8 mouse cellular contexts compared by ENCODE assay signal in genomic region chr8:110720685-110721598, GRCm38 (mm10). TPM values are rescaled to one million over a fixed set of nuclear protein-coding genes. Genes with fewer than 3 reads are reported as not detected.
DNase-seq lines count a peak whose midpoint lies in the region; ATAC-seq and TF ChIP-seq lines count a peak whose summit lies in the region.

Gene Mtss1l (plus strand): TSS chr8:110721476.

- H3K27ac ChIP-seq in intestine, postnatal 0 days (ENCODE audit: low read depth, low read length): peak within 1 kb of the TSS; percentile 71
- H3K27ac ChIP-seq in limb, embryonic 12.5 days: peak within 1 kb of the TSS; percentile 92
- H3K27ac ChIP-seq in midbrain, embryonic 16.5 days (ENCODE audit: low read length): peak within 1 kb of the TSS; percentile 97

- H3K36me3 ChIP-seq in erythroblast, embryonic 14.5 days (ENCODE audit: control insufficient read depth): peaks cover 3% of the 10 kb centered on the region; the same call in 1 of the 2 replicates
- H3K36me3 ChIP-seq in intestine, postnatal 0 days (ENCODE audit: control insufficient read depth, insufficient read depth): no peaks in the 10 kb centered on the region; the same call in 1 of the 2 replicates
- peaks cover 24% of the 10 kb centered on the region for H3K36me3 ChIP-seq in limb, embryonic 12.5 days
- H3K36me3 ChIP-seq in midbrain, embryonic 16.5 days (ENCODE audit: control insufficient read depth, insufficient read depth, low read length): peaks cover under 1% of the 10 kb centered on the region; the same call in 1 of the 2 replicates

- TF ChIP-seq CTCF in intestine, postnatal 0 days (IDR thresholded peaks at IDR 0.05; ENCODE audit: low read depth): no peak

- no peaks in the 10 kb centered on the region for H3K9me3 ChIP-seq in erythroblast, embryonic 14.5 days (ENCODE audit: control insufficient read depth, low read length)
- H3K9me3 ChIP-seq in intestine, postnatal 0 days (ENCODE audit: control insufficient read depth): no peaks in the 10 kb centered on the region
- H3K9me3 ChIP-seq in limb, embryonic 12.5 days: no peaks in the 10 kb centered on the region
- H3K9me3 ChIP-seq in midbrain, embryonic 16.5 days (replicated peaks; ENCODE audit: control insufficient read depth, low read length, poor library complexity, severe bottlenecking): no peaks in the 10 kb centered on the region

- H3K27me3 ChIP-seq in erythroblast, embryonic 14.5 days (ENCODE audit: control insufficient read depth): peaks cover 51% of the 10 kb centered on the region
- no peaks in the 10 kb centered on the region for H3K27me3 ChIP-seq in intestine, postnatal 0 days (replicated peaks; ENCODE audit: control insufficient read depth, insufficient read depth, low read length)
- H3K27me3 ChIP-seq in limb, embryonic 12.5 days: no peaks in the 10 kb centered on the region
- H3K27me3 ChIP-seq in midbrain, embryonic 16.5 days (ENCODE audit: control insufficient read depth, insufficient read depth, low read depth, low read length): no peaks in the 10 kb centered on the region

- no peaks in the 10 kb centered on the region; the same call in 1 of the 2 replicates for H3K4me1 ChIP-seq in erythroblast, embryonic 14.5 days (ENCODE audit: control insufficient read depth)
- peaks cover 15% of the 10 kb centered on the region; the same call in 1 of the 2 replicates for H3K4me1 ChIP-seq in intestine, postnatal 0 days (replicated peaks; ENCODE audit: control insufficient read depth, insufficient read depth, low read length)
- peaks cover 84% of the 10 kb centered on the region for H3K4me1 ChIP-seq in limb, embryonic 12.5 days (replicated peaks)
- H3K4me1 ChIP-seq in midbrain, embryonic 16.5 days (ENCODE audit: control insufficient read depth, insufficient read depth, low read length): peaks cover 68% of the 10 kb centered on the region

- peak within 1 kb of the TSS; percentile 76 for H3K9ac ChIP-seq in intestine, postnatal 0 days (ENCODE audit: low read depth, low read length)
- peak within 1 kb of the TSS; percentile 89 for H3K9ac ChIP-seq in limb, embryonic 12.5 days (replicated peaks)
- H3K9ac ChIP-seq in midbrain, embryonic 16.5 days (ENCODE audit: low read depth, low read length): peak within 1 kb of the TSS; percentile 99

- WGBS in intestine, postnatal 0 days: 7% methylated on average over 69 of the region's 75 CpGs
- WGBS in limb, embryonic 12.5 days: 2% methylated on average over 67 of the region's 75 CpGs
- WGBS in midbrain, embryonic 16.5 days: 4% methylated on average over 55 of the region's 75 CpGs

- DNase-seq in embryo, embryonic 10.5 days (ENCODE audit: low spot score): peak; percentile 94
- DNase-seq in gonadal fat pad, adult 2 months (ENCODE audit: low read depth): no peak
- peak; percentile 85 for DNase-seq in testis, postnatal 10 days (ENCODE audit: low spot score)

- no peak for ATAC-seq in erythroblast, adult 5-6 weeks (replicated peaks; ENCODE audit: low FRiP score, poor library complexity, severe bottlenecking)
- peak; percentile 50 for ATAC-seq in intestine, postnatal 0 days
- peak; percentile 85 for ATAC-seq in limb, embryonic 12.5 days (ENCODE audit: insufficient number of reproducible peaks, insufficient read depth, low FRiP score, low TSS enrichment, low read depth)
- ATAC-seq in midbrain, embryonic 16.5 days: peak; percentile 66

- peak within 1 kb of the TSS; percentile 94 for H3K4me2 ChIP-seq in intestine, postnatal 0 days (replicated peaks; ENCODE audit: low read depth)
- peak within 1 kb of the TSS; percentile 93 for H3K4me2 ChIP-seq in limb, embryonic 12.5 days
- peak within 1 kb of the TSS; percentile 97 for H3K4me2 ChIP-seq in midbrain, embryonic 16.5 days (ENCODE audit: low read length)

- peak within 1 kb of the TSS; percentile 52 for H3K4me3 ChIP-seq in erythroblast, embryonic 14.5 days (replicated peaks)
- H3K4me3 ChIP-seq in intestine, postnatal 0 days (ENCODE audit: low read depth, low read length): peak within 1 kb of the TSS; percentile 59
- H3K4me3 ChIP-seq in limb, embryonic 12.5 days (replicated peaks): peak within 1 kb of the TSS; percentile 80
- H3K4me3 ChIP-seq in midbrain, embryonic 16.5 days (ENCODE audit: low read depth, low read length): peak within 1 kb of the TSS; percentile 89

RNA-seq across cellular contexts. Expression of gene Mtss1l, which starts in this region (rescaled TPM):
- polyA plus RNA-seq in erythroblast, embryonic 14.5 days (2012): 0.05 and 0.12 TPM in 2 replicates
- total RNA-seq in erythroblast, adult 5-6 weeks (2015; ENCODE audit: low replicate concordance): not detected in 2 replicates
- 0.26 TPM in 1 of 2 replicates, not detected in the other for total RNA-seq in erythroblast, adult 5-6 weeks (2017; ENCODE audit: low replicate concordance)
- polyA plus RNA-seq in gonadal fat pad, adult 2 months (2012; rRNA removed): 39.4 and 43.6 TPM in 2 replicates
- 4.2 and 4.4 TPM in 2 replicates for polyA plus RNA-seq in intestine, postnatal 0 days (2015; fragmentation: Nextera tagmentation; extraction: Ambion mirVana)
- 11.8 and 19.2 TPM in 2 replicates for polyA plus RNA-seq in limb, embryonic 12.5 days (2016; fragmentation: Nextera tagmentation; extraction: Ambion mirVana)
- 24.5 and 24.9 TPM in 2 replicates for polyA plus RNA-seq in midbrain, embryonic 16.5 days (2015; fragmentation: Nextera tagmentation; extraction: Ambion mirVana)
